Mouse (Mus musculus) limb, embryonic 13.5 days (tissue): ENCODE data around the gene Lgr5. TPM values are rescaled to one million over a fixed set of nuclear protein-coding genes. Genes with fewer than 3 reads are reported as not detected.

ENCODE experiments used
- ATAC-seq: fragments of 200-750 bp; cut with Nextera tagmentation; 2 replicates; pipeline ENCODE4 v1.8.0; 2017; ENCODE audit warnings: low read depth, moderate number of reproducible peaks, moderate TSS enrichment; ENCODE audit not compliant: low FRiP score
- H3K27ac ChIP-seq: fragments of 300-500 bp; sonication (generic); 2 replicates; pipeline ENCODE4 v1.5.1; 2015; ENCODE audit warnings: inconsistent platforms, mild to moderate bottlenecking, moderate library complexity
- H3K27me3 ChIP-seq: fragments of 300-500 bp; sonication (generic); 2 replicates; pipeline ENCODE4 v1.6.1; 2015; ENCODE audit warnings: mild to moderate bottlenecking, inconsistent platforms
- H3K36me3 ChIP-seq: fragments of 300-500 bp; sonication (generic); 2 replicates; pipeline ENCODE4 v1.6.1; 2015; ENCODE audit warnings: inconsistent platforms, mild to moderate bottlenecking, moderate library complexity
- H3K4me1 ChIP-seq: fragments of 300-500 bp; sonication (generic); 2 replicates; pipeline ENCODE4 v1.6.1; 2015; ENCODE audit warnings: inconsistent platforms
- H3K4me2 ChIP-seq: fragments of 300-500 bp; sonication (generic); replicated peaks from 2 replicates; pipeline ENCODE4 v1.6.1; 2015; ENCODE audit warnings: inconsistent platforms, mild to moderate bottlenecking, moderate library complexity
- H3K4me3 ChIP-seq: fragments of 300-500 bp; sonication (generic); 2 replicates; pipeline ENCODE4 v1.5.1; 2015; ENCODE audit warnings: moderate library complexity, mild to moderate bottlenecking, inconsistent platforms
- H3K9ac ChIP-seq: fragments of 300-500 bp; sonication (generic); 2 replicates; pipeline ENCODE4 v1.6.1; 2015; ENCODE audit warnings: mild to moderate bottlenecking, inconsistent platforms
- H3K9me3 ChIP-seq: fragments of 300-500 bp; sonication (generic); 2 replicates; pipeline ENCODE4 v1.6.1; 2016; ENCODE audit warnings: inconsistent platforms
- WGBS: fragments of 180-500 bp; shearing (Covaris S2); methylation state at CpG from one replicate; pipeline ENCODE4 v1.1.7; 2015; 5-methylcytosine and 5-hydroxymethylcytosine counted together
- polyA plus RNA-seq: library from polyadenylated mRNA; unstranded; fragments of >200 nt; fragmentation: Nextera tagmentation; extraction: Ambion mirVana; gene quantifications from 2 replicates; pipeline ENCODE4 v1.2.1, GENCODE M21; 2015

The Lgr5 gene
- polyA plus RNA-seq, 1 experiment from 2014 or later: 10.1 TPM

- ATAC-seq: no peak
- no peak overlapping the region for H3K9ac ChIP-seq
- no peak overlapping the region for H3K4me2 ChIP-seq
- no peak overlapping the region for H3K4me3 ChIP-seq
- 85% methylated on average over 2 of the region's 2 CpGs for WGBS
- H3K27me3 ChIP-seq: no peaks in the 10 kb centered on the region; the same call in 1 of the 2 replicates
- no peak overlapping the region for H3K27ac ChIP-seq
- H3K4me1 ChIP-seq: no peaks in the 10 kb centered on the region
- H3K36me3 ChIP-seq: no peaks in the 10 kb centered on the region
- no peaks in the 10 kb centered on the region for H3K9me3 ChIP-seq
Measured at GRCm38 (mm10) chr10:115485602-115486001, 102.0 kb downstream of the Lgr5 start.

GRCm38 (mm10) chr10:115484660-115485059 lies 102.9 kb downstream of the Lgr5 start:
- 70% methylated on average over 3 of the region's 3 CpGs for WGBS
- Histone ChIP-seq H3K36me3 (no peaks in the 10 kb centered on the region), H3K4me2 (no peak overlapping the region), H3K27me3 (peaks cover 4% of the 10 kb centered on the region; the same call in 1 of the 2 replicates), H3K4me3 (no peak overlapping the region), H3K9ac (no peak overlapping the region), H3K4me1 (peaks cover 8% of the 10 kb centered on the region), H3K9me3 (no peaks in the 10 kb centered on the region), H3K27ac (no peak overlapping the region)
- no peak for ATAC-seq

GRCm38 (mm10) chr10:115478441-115479141 lies 109.0 kb downstream of the Lgr5 start:
- peak overlapping the region; percentile 58 for H3K4me2 ChIP-seq
- no peak overlapping the region for H3K27ac ChIP-seq
- peak; percentile 60; the same call in 1 of the 2 replicates for ATAC-seq
- no peak overlapping the region for H3K9ac ChIP-seq
- H3K4me1 ChIP-seq: peaks cover 21% of the 10 kb centered on the region
- no peaks in the 10 kb centered on the region for H3K9me3 ChIP-seq
- 9% methylated on average over 19 of the region's 20 CpGs for WGBS
- 0 out of 2 replicates have a peak, but pooled peaks cover 18% of the 10 kb centered on the region for H3K27me3 ChIP-seq
- no peaks in the 10 kb centered on the region for H3K36me3 ChIP-seq
- H3K4me3 ChIP-seq: peak overlapping the region; percentile 21

- ATAC-seq: no peak
- 87% methylated on average over 9 of the region's 9 CpGs for WGBS
Measured at GRCm38 (mm10) chr10:115476506-115476905, 111.1 kb downstream of the Lgr5 start.

GRCm38 (mm10) chr10:115475000-115475550 lies 112.5 kb downstream of the Lgr5 start:
- H3K4me2 ChIP-seq: no peak overlapping the region
- no peaks in the 10 kb centered on the region for H3K36me3 ChIP-seq
- WGBS: 77% methylated on average over 7 of the region's 7 CpGs
- peaks cover 26% of the 10 kb centered on the region; the same call in 1 of the 2 replicates for H3K27me3 ChIP-seq
- no peak overlapping the region for H3K9ac ChIP-seq
- ATAC-seq: no peak
- no peak overlapping the region for H3K27ac ChIP-seq
- no peak overlapping the region for H3K4me3 ChIP-seq
- no peaks in the 10 kb centered on the region for H3K9me3 ChIP-seq
- H3K4me1 ChIP-seq: peaks cover 17% of the 10 kb centered on the region

More at GRCm38 (mm10) chr10:115476506-115476905, 111.1 kb downstream of the Lgr5 start:
- Histone ChIP-seq H3K36me3 (no peaks in the 10 kb centered on the region), H3K27me3 (peaks cover 23% of the 10 kb centered on the region; the same call in 1 of the 2 replicates), H3K4me1 (peaks cover 21% of the 10 kb centered on the region), H3K9me3 (no peaks in the 10 kb centered on the region), H3K27ac (no peak overlapping the region), H3K4me2 (no peak overlapping the region), H3K4me3 (no peak overlapping the region), H3K9ac (no peak overlapping the region)

GRCm38 (mm10) chr10:115473213-115473961 lies 114.2 kb downstream of the Lgr5 start:
- no peak overlapping the region for H3K4me2 ChIP-seq
- H3K27me3 ChIP-seq: peaks cover 30% of the 10 kb centered on the region
- H3K9ac ChIP-seq: no peak overlapping the region
- no peak overlapping the region for H3K27ac ChIP-seq
- no peaks in the 10 kb centered on the region for H3K36me3 ChIP-seq
- ATAC-seq: no peak
- WGBS: 73% methylated on average over 6 of the region's 6 CpGs
- no peaks in the 10 kb centered on the region for H3K9me3 ChIP-seq
- no peak overlapping the region for H3K4me3 ChIP-seq
- peaks cover 2% of the 10 kb centered on the region for H3K4me1 ChIP-seq

GRCm38 (mm10) chr10:115470621-115471334 lies 116.8 kb downstream of the Lgr5 start:
- Histone ChIP-seq H3K27me3 (peaks cover 22% of the 10 kb centered on the region), H3K4me3 (peak overlapping the region; percentile 36), H3K4me2 (peak overlapping the region; percentile 59), H3K9me3 (no peaks in the 10 kb centered on the region), H3K27ac (no peak overlapping the region), H3K4me1 (no peaks in the 10 kb centered on the region), H3K36me3 (no peaks in the 10 kb centered on the region), H3K9ac (0 out of 2 replicates have a peak overlapping the region, but pooled peaks have one; percentile 43)
- WGBS: 23% methylated on average over 17 of the region's 17 CpGs
- no peak for ATAC-seq

GRCm38 (mm10) chr10:115469040-115469439 lies 118.5 kb downstream of the Lgr5 start:
- Histone ChIP-seq H3K36me3 (no peaks in the 10 kb centered on the region; the same call in 1 of the 2 replicates), H3K9ac (no peak overlapping the region), H3K4me2 (no peak overlapping the region), H3K27ac (no peak overlapping the region), H3K27me3 (peaks cover 22% of the 10 kb centered on the region), H3K4me3 (no peak overlapping the region), H3K4me1 (no peaks in the 10 kb centered on the region), H3K9me3 (no peaks in the 10 kb centered on the region)
- ATAC-seq: no peak
- WGBS: 28% methylated on average over 7 of the region's 7 CpGs

GRCm38 (mm10) chr10:115468632-115469031 lies 118.9 kb downstream of the Lgr5 start:
- H3K4me1 ChIP-seq: no peaks in the 10 kb centered on the region
- H3K9me3 ChIP-seq: no peaks in the 10 kb centered on the region
- 53% methylated on average over 7 of the region's 7 CpGs for WGBS
- H3K4me3 ChIP-seq: no peak overlapping the region
- no peaks in the 10 kb centered on the region; the same call in none of the 2 replicates for H3K36me3 ChIP-seq
- H3K4me2 ChIP-seq: no peak overlapping the region
- H3K27ac ChIP-seq: no peak overlapping the region
- no peak overlapping the region for H3K9ac ChIP-seq
- peaks cover 18% of the 10 kb centered on the region for H3K27me3 ChIP-seq
- ATAC-seq: no peak

- Histone ChIP-seq H3K27me3 (peaks cover 16% of the 10 kb centered on the region), H3K9me3 (no peaks in the 10 kb centered on the region), H3K9ac (no peak overlapping the region)
Measured at GRCm38 (mm10) chr10:115467985-115468384, 119.6 kb downstream of the Lgr5 start.

GRCm38 (mm10) chr10:115465778-115466177 lies 121.8 kb downstream of the Lgr5 start:
- H3K4me2 ChIP-seq: no peak overlapping the region
- H3K36me3 ChIP-seq: no peaks in the 10 kb centered on the region; the same call in none of the 2 replicates
- H3K9me3 ChIP-seq: no peaks in the 10 kb centered on the region
- H3K4me1 ChIP-seq: 0 out of 2 replicates have a peak, but pooled peaks cover 5% of the 10 kb centered on the region
- H3K9ac ChIP-seq: no peak overlapping the region
- no peak overlapping the region for H3K4me3 ChIP-seq
- no peak for ATAC-seq
- H3K27ac ChIP-seq: no peak overlapping the region
- WGBS: 57% methylated on average over 6 of the region's 6 CpGs
- H3K27me3 ChIP-seq: peaks cover 12% of the 10 kb centered on the region

More at GRCm38 (mm10) chr10:115467985-115468384, 119.6 kb downstream of the Lgr5 start:
- H3K4me1 ChIP-seq: no peaks in the 10 kb centered on the region
- 87% methylated on average over 8 of the region's 8 CpGs for WGBS
- H3K4me2 ChIP-seq: no peak overlapping the region
- no peaks in the 10 kb centered on the region; the same call in none of the 2 replicates for H3K36me3 ChIP-seq
- no peak for ATAC-seq
- no peak overlapping the region for H3K27ac ChIP-seq
- H3K4me3 ChIP-seq: no peak overlapping the region
